Mouse (Mus musculus) spleen, adult 2 months (tissue): ENCODE measurements around the gene Cckar.

Experiments used
- CTCF ChIP-seq: fragments of 200-500 bp; IDR thresholded peaks from 2 replicates; pipeline ENCODE4 v1.5.1; 2011; ENCODE audit warnings: mild to moderate bottlenecking, inconsistent platforms; ENCODE audit not compliant: insufficient read depth, insufficient read length, insufficient replicate concordance; ENCODE audit errors: extremely low read depth
- POLR2A ChIP-seq: fragments of 200-500 bp; IDR thresholded peaks from 2 replicates; pipeline ENCODE4 v1.6.1; 2011; ENCODE audit warnings: low read depth, low read length, inconsistent platforms

DNA sequence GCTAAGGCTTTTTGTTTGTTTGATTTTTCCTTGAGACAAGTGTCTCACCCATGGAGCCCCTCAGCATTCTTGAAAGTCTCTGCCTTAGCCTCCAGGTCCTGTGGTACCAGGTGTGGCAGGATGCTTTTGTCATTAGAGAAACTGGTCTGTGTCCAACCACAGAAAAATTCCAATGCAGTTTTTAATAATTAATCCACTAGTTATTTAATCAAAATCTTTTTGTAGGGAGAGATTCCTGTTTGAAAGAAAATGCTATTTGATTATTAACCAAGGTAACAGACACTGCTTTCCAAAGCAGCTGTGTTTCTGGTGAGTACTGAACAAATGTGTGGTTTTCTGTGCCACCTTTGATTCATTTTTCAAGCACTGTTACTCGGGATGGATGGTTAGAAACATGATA lies 50.9 kb downstream of the Cckar start:
- no peak for TF ChIP-seq POLR2A
- no peak for TF ChIP-seq CTCF
